Mouse (Mus musculus) kidney, adult 10 weeks (tissue): ENCODE data around the gene Chia1. TPM values are rescaled to one million over a fixed set of nuclear protein-coding genes. Genes with fewer than 3 reads are reported as not detected.

Source experiments
- polyA plus RNA-seq: library from polyadenylated mRNA; stranded (reverse); fragments of 350-450 nt; fragmentation: Illumina TruSeq; extraction: RNeasy Lipid Tissue Mini Kit (QIAGEN cat#74804); gene quantifications from one replicate; pipeline ENCODE4 v1.2.3, GENCODE M21; 2014; ENCODE audit warnings: low read depth, low replicate concordance

Gene Chia1
- polyA plus RNA-seq, result not detected

GRCm38 (mm10) chr3:106112929-106113328 lies at the start of gene Chia1:
Gene Chia1, plus strand, starts transcription at chr3:106113229.

DNA sequence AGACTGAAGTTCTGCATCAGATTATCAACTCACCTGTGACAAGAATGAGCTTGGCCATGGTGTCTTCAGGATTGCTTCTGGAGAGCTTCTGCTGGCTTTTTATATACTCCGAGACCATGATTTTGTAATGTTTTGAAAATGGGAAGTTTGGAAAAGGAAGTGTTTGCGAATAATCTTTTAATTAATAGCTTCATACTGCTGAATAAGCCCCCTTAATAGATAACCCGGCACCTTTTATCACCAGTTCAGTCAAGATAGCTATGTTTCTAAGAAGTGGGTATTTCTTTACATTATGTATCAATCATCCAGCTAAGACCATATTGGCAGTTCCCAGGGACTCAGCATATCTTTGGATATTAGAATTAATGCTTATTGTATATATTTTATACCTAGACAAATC lies 54.4 kb downstream of the Chia1 start, which contains the start of gene Chil3:
Chil3 (minus strand) TSS at position 101 of the 400 bp plus-strand sequence.

Other genes with a start within 250 kb of the Chia1 start
- gene Adora3, start 242.4 kb upstream of the Chia1 start, polyA plus RNA-seq, result not detected
- not detected for gene Tmigd3, start 242.3 kb upstream of the Chia1 start, polyA plus RNA-seq
- gene I830077J02Rik, start 180.6 kb upstream of the Chia1 start, polyA plus RNA-seq, result 0.69 TPM
- 32.4 TPM for gene Wdr77, start 153.9 kb upstream of the Chia1 start, polyA plus RNA-seq
- 1,836 TPM for gene Atp5f1, start 153.1 kb upstream of the Chia1 start, polyA plus RNA-seq
- 1.6 TPM for gene Ovgp1, start 139.5 kb upstream of the Chia1 start, polyA plus RNA-seq
- gene Pifo, start 98.6 kb upstream of the Chia1 start, polyA plus RNA-seq, result not detected
- not detected for gene Chil5, start 80.4 kb upstream of the Chia1 start, polyA plus RNA-seq
- 2.2 TPM for gene Chil3, start 54.3 kb downstream of the Chia1 start, polyA plus RNA-seq
- 0.97 TPM for gene Chil4, start 106.3 kb downstream of the Chia1 start, polyA plus RNA-seq